Mouse (Mus musculus): ENCODE measurements around the gene Kazald1.

- TF ChIP-seq CTCF (IDR thresholded peaks at IDR 0.05; ENCODE audit: low read depth) = no peak
- no peak for TF ChIP-seq EP300 (IDR thresholded peaks at IDR 0.05; ENCODE audit: low read depth)
These were observed 22.8 kb downstream of the Kazald1 start for GRCm38 (mm10) chr19:45097868-45098267.

Measured in liver, embryonic 14.5 days (tissue).